In the genomic region with DNA sequence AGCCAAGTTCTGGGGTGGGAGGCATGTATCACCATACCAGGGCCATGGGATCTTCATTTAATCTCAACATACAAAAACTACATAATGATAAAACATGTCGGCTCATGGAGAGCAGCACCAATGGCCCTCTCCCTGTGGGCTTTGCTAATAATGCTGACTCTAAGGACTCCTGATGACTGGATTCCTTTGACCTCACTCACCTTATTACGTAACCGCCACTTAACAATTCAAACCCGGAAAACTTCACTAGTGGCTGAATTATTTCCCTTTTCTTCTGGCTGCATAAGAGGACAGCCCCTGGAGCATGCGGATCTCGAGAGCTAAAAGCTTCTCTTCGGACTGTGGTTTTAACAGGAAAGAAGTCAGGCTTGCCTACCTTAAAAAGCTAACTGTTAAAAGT, we compare ENCODE assay signal across 20 mouse cellular contexts.
"Had no signal": no experiment of that assay in that cellular context is flagged by ENCODE, and none has a peak within 500 bp of the region (broad histone marks: within the 10 kb centered on the region; RNA-seq: fewer than 3 reads in every experiment).

No protein-coding gene starts in this region.

- H3K27me3 ChIP-seq: intestine, embryonic 15.5 days; kidney, embryonic 15.5 days; liver, embryonic 13.5 days; lung, embryonic 15.5 days; midbrain, embryonic 13.5 days had no signal

- H3K36me3 ChIP-seq: intestine, embryonic 15.5 days; kidney, embryonic 15.5 days; liver, embryonic 13.5 days; lung, embryonic 15.5 days; midbrain, embryonic 10.5 days; midbrain, embryonic 13.5 days had no signal

- H3K4me2 ChIP-seq: intestine, embryonic 15.5 days; kidney, embryonic 15.5 days; liver, embryonic 13.5 days; lung, embryonic 15.5 days; midbrain, embryonic 13.5 days had no signal

- DNase-seq: kidney, adult 11 months; kidney, adult 8-10 months; kidney, postnatal 10 days; kidney, postnatal 36 days; layer of hippocampus, postnatal 36 days; liver, embryonic 13.5 days; right cerebral cortex, adult 18-20 months; right cerebral cortex, postnatal 14 days; right cerebral cortex, postnatal 4 days; thymus, adult 2 months; thymus, postnatal 14 days; thymus, postnatal 4 days had no signal

- H3K4me1 ChIP-seq: intestine, embryonic 15.5 days; kidney, embryonic 15.5 days; liver, embryonic 13.5 days; midbrain, embryonic 13.5 days had no signal

- H3K27ac ChIP-seq: intestine, embryonic 15.5 days; kidney, embryonic 15.5 days; left cerebral cortex, adult 2 months; liver, embryonic 13.5 days; lung, embryonic 15.5 days; midbrain, embryonic 10.5 days; midbrain, embryonic 13.5 days; stomach, postnatal 0 days had no signal

- H3K9ac ChIP-seq: intestine, embryonic 15.5 days; kidney, embryonic 15.5 days; liver, embryonic 13.5 days; lung, embryonic 15.5 days; midbrain, embryonic 13.5 days had no signal

- ATAC-seq: intestine, embryonic 15.5 days; midbrain, embryonic 13.5 days; midbrain, embryonic 16.5 days had no signal

- H3K4me3 ChIP-seq: intestine, embryonic 15.5 days; kidney, embryonic 15.5 days; left cerebral cortex, adult 2 months; liver, embryonic 13.5 days; lung, embryonic 15.5 days; midbrain, embryonic 10.5 days; midbrain, embryonic 13.5 days had no signal

- H3K9me3 ChIP-seq: intestine, embryonic 15.5 days; kidney, embryonic 15.5 days; liver, embryonic 13.5 days; lung, embryonic 15.5 days; midbrain, embryonic 10.5 days; midbrain, embryonic 13.5 days had no signal
